Mouse (Mus musculus) ES-Bruce4 (cell line): ENCODE data around the gene Tm6sf1. TPM values are rescaled to one million over a fixed set of nuclear protein-coding genes. Genes with fewer than 3 reads are reported as not detected.

Experiments
- H3K27ac ChIP-seq: 2 replicates; pipeline ENCODE4 v1.5.1; 2012; ENCODE audit warnings: low read length, inconsistent platforms; ENCODE audit not compliant: insufficient read depth
- H3K27me3 ChIP-seq: 2 replicates; pipeline ENCODE4 v1.6.1; 2012; ENCODE audit warnings: mild to moderate bottlenecking, low read length, inconsistent platforms; ENCODE audit not compliant: control insufficient read depth, poor library complexity, insufficient read depth, severe bottlenecking
- H3K36me3 ChIP-seq: 2 replicates; pipeline ENCODE4 v1.6.1; 2012; ENCODE audit warnings: inconsistent platforms, mild to moderate bottlenecking, low read length, moderate library complexity; ENCODE audit not compliant: control insufficient read depth, poor library complexity, insufficient read depth, severe bottlenecking
- H3K4me1 ChIP-seq: one replicate; pipeline ENCODE4 v1.8.1; 2011; ENCODE audit warnings: low read length; ENCODE audit not compliant: control insufficient read depth, insufficient read depth
- H3K4me3 ChIP-seq: 2 replicates; pipeline ENCODE4 v1.5.1; 2011; ENCODE audit warnings: low read depth, mild to moderate bottlenecking, low read length
- H3K9ac ChIP-seq: 2 replicates; pipeline ENCODE4 v1.6.1; 2012; ENCODE audit warnings: low read depth, mild to moderate bottlenecking, inconsistent platforms; ENCODE audit not compliant: poor library complexity, severe bottlenecking
- H3K9me3 ChIP-seq: replicated peaks from 2 replicates; pipeline ENCODE4 v1.6.1; 2012; ENCODE audit warnings: mild to moderate bottlenecking, low read length, inconsistent platforms; ENCODE audit not compliant: control insufficient read depth, poor library complexity, insufficient read depth, severe bottlenecking
- CTCF ChIP-seq: IDR thresholded peaks from one replicate; pipeline ENCODE4 v1.8.1; 2011; ENCODE audit warnings: low read depth, low read length
- EP300 ChIP-seq: IDR thresholded peaks from 2 replicates; pipeline ENCODE4 v1.6.1; 2011; ENCODE audit warnings: low read depth, low read length; ENCODE audit not compliant: insufficient read depth
- POLR2A ChIP-seq: IDR thresholded peaks from one replicate; pipeline ENCODE4 v1.8.1; 2011; ENCODE audit warnings: low read length; ENCODE audit not compliant: insufficient read depth
- polyA plus RNA-seq: library from polyadenylated mRNA; stranded (reverse); fragments of >200 nt; gene quantifications from 2 replicates; pipeline ENCODE4 v1.2.4, GENCODE M21; 2011; ENCODE audit warnings: low read depth; ENCODE audit not compliant: missing spikeins, insufficient read depth, insufficient read length

Gene Tm6sf1
- polyA plus RNA-seq, 1 experiment, result 10.1 TPM

DNA sequence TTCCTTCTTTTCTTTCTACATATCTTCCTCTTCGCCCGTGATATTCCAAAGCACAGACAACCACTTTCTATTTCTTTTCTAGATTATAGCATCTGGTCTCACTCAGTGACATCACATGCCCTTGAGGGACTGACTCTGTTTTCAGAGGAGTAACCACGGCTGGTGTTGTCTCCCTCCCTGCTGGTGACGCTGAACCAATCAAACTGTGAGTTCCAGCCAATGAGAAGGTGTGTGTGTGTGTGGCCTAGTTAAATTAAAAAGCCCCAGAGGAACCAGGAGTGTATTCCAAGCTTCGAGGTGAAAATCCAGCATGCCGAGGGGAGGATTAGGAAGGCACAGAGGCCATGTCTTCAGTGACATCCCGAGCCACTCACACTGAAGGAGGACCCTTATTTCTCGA is 11.8 kb upstream of the Tm6sf1 start:
- Histone ChIP-seq H3K27me3 (no peaks in the 10 kb centered on the region), H3K4me3 (no peak overlapping the region), H3K4me1 (no peaks in the 10 kb centered on the region), H3K36me3 (no peaks in the 10 kb centered on the region), H3K9ac (no peak overlapping the region), H3K27ac (no peak overlapping the region), H3K9me3 (no peaks in the 10 kb centered on the region)
- TF ChIP-seq POLR2A (no peak), EP300 (no peak), CTCF (no peak)

GRCm38 (mm10) chr7:81847777-81848176 is 11.0 kb upstream of the Tm6sf1 start:
- TF ChIP-seq EP300 (no peak), CTCF (no peak), POLR2A (no peak)
- H3K9me3 ChIP-seq, result no peaks in the 10 kb centered on the region
- H3K27me3 ChIP-seq, result no peaks in the 10 kb centered on the region
- no peak overlapping the region for H3K27ac ChIP-seq
- H3K9ac ChIP-seq, result no peak overlapping the region
- H3K4me1 ChIP-seq, result no peaks in the 10 kb centered on the region
- H3K4me3 ChIP-seq, result no peak overlapping the region
- H3K36me3 ChIP-seq, result no peaks in the 10 kb centered on the region

GRCm38 (mm10) chr7:81849214-81849613 is 9.6 kb upstream of the Tm6sf1 start:
- Histone ChIP-seq H3K27ac (no peak overlapping the region), H3K9me3 (no peaks in the 10 kb centered on the region), H3K27me3 (no peaks in the 10 kb centered on the region), H3K9ac (no peak overlapping the region), H3K4me1 (no peaks in the 10 kb centered on the region), H3K4me3 (no peak overlapping the region), H3K36me3 (no peaks in the 10 kb centered on the region)
- TF ChIP-seq CTCF (no peak), POLR2A (no peak)

GRCm38 (mm10) chr7:81849633-81850032 is 9.2 kb upstream of the Tm6sf1 start:
- Histone ChIP-seq H3K9ac (no peak overlapping the region), H3K27ac (no peak overlapping the region)

DNA sequence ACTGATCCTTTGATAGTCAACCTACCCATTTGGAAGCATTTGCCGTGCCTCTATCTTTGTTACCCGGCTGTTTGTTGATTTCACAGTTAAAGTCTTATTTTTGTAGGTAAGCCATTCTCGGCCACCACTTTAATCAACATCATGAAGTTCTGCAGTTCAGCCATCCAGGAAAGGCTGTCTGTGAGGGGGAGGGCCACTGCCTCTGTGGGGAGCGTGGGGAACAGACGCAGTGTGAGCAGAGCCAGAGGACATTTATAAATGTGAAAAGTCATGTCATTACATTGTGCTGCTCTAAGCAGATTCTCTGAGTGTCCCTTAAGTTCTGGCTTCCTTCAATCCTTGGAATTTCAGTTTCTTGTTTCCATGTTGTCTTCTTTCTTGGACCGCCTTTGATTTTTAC is 8.6 kb upstream of the Tm6sf1 start:
- no peak overlapping the region for H3K9ac ChIP-seq
- no peaks in the 10 kb centered on the region for H3K36me3 ChIP-seq
- H3K27ac ChIP-seq, result no peak overlapping the region
- no peaks in the 10 kb centered on the region for H3K27me3 ChIP-seq
- no peak overlapping the region for H3K4me3 ChIP-seq
- no peak for TF ChIP-seq EP300
- no peak for TF ChIP-seq POLR2A
- TF ChIP-seq CTCF, result no peak
- no peaks in the 10 kb centered on the region for H3K4me1 ChIP-seq
- no peaks in the 10 kb centered on the region for H3K9me3 ChIP-seq

More at GRCm38 (mm10) chr7:81849633-81850032, 9.2 kb upstream of the Tm6sf1 start:
- Histone ChIP-seq H3K4me1 (no peaks in the 10 kb centered on the region), H3K27me3 (no peaks in the 10 kb centered on the region), H3K9me3 (no peaks in the 10 kb centered on the region), H3K36me3 (no peaks in the 10 kb centered on the region), H3K4me3 (no peak overlapping the region)
- TF ChIP-seq CTCF (no peak), POLR2A (no peak), EP300 (no peak)

DNA sequence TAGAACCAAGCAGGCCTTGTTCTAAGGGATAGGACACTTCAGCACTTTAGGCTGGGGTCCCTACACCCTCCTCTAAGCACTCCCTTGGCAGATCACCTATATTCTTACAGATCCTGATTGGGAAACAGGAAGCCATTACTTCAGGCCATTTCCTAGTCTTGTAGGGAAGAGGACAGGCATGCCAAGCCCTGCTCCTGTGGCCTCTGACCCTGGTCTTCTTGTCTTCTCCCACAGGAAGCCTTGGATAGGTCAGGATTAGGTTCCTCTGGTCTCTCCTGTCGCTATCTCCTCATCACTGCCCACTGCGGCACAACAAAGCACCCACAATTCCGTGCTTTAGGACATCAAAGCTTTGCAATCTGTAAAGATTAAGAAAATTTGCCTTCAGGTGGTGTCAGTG is 7.1 kb upstream of the Tm6sf1 start:
- no peak overlapping the region for H3K9ac ChIP-seq

More for the DNA sequence above, 7.1 kb upstream of the Tm6sf1 start:
- no peak for TF ChIP-seq POLR2A
- no peak for TF ChIP-seq EP300
- H3K4me1 ChIP-seq, result no peaks in the 10 kb centered on the region
- no peak overlapping the region for H3K27ac ChIP-seq
- no peaks in the 10 kb centered on the region for H3K9me3 ChIP-seq
- H3K4me3 ChIP-seq, result no peak overlapping the region
- H3K27me3 ChIP-seq, result no peaks in the 10 kb centered on the region
- no peaks in the 10 kb centered on the region for H3K36me3 ChIP-seq
